Mouse (Mus musculus): ENCODE measurements at regions not wholly inside any gene's neighbourhood (a gene's known extent, or its start where the extent isn't known, plus 50 kb on each side); places are given as distances from the start of the nearest gene placed in this dataset.

- TF ChIP-seq ZNF384 (IDR thresholded peaks at IDR 0.05; ENCODE audit: low read depth, low read length) (no peak), CHD2 (IDR thresholded peaks at IDR 0.05; ENCODE audit: low read depth, low read length) (no peak), ZC3H11A (IDR thresholded peaks at IDR 0.05; ENCODE audit: borderline replicate concordance, low read depth, low read length) (no peak), HCFC1 (IDR thresholded peaks at IDR 0.05; ENCODE audit: borderline replicate concordance, insufficient read depth, low read length) (no peak), MAFK (IDR thresholded peaks at IDR 0.05; ENCODE audit: insufficient read depth, low read depth, low read length) (no peak)
These were observed 218.2 kb downstream of the Tdrd3 start for GRCm38 (mm10) chr14:87634596-87634995.
